Mouse (Mus musculus) kidney, adult 8-10 months (tissue): ENCODE measurements at regions not wholly inside any gene's neighbourhood (a gene's known extent, or its start where the extent isn't known, plus 50 kb on each side); places are given as distances from the start of the nearest gene placed in this dataset.

Experiments
- DNase-seq, 2 experiments: peaks; one replicate each; pipeline ENCODE4 v3.0.0; 2022

- DNase-seq: no peak
Observed at GRCm38 (mm10) chr15:25305801-25306200, 107.8 kb downstream of the Basp1 start.

- no peak for DNase-seq
Observed at GRCm38 (mm10) chr15:25303379-25303778, 110.2 kb downstream of the Basp1 start.

GRCm38 (mm10) chr15:25302671-25303294 is 110.8 kb downstream of the Basp1 start:
- DNase-seq: no peak

DNA sequence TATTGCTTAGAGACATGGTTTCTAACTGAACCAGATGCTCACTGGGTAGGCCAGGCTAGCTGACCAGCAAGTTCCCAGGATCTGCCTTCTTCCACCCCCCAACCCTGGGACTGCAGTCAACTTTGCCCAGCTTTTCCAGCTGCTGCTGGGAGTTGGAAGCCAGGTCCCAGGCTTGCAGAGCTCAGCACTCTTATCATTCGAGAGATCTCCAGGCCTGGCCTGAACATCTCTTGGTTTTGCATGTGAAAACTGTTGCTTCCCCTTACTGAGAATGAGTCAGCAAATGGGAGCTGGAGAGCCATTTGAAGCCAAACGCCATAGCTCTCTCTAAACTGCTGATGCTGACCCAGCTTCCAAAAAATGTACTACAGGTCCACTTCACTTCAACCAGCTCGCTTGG is 111.8 kb downstream of the Basp1 start:
- DNase-seq: no peak

- no peak for DNase-seq
Observed at GRCm38 (mm10) chr15:25297278-25297677, 116.3 kb downstream of the Basp1 start.

GRCm38 (mm10) chr15:25296714-25297113 is 116.8 kb downstream of the Basp1 start:
- DNase-seq: no peak

DNA sequence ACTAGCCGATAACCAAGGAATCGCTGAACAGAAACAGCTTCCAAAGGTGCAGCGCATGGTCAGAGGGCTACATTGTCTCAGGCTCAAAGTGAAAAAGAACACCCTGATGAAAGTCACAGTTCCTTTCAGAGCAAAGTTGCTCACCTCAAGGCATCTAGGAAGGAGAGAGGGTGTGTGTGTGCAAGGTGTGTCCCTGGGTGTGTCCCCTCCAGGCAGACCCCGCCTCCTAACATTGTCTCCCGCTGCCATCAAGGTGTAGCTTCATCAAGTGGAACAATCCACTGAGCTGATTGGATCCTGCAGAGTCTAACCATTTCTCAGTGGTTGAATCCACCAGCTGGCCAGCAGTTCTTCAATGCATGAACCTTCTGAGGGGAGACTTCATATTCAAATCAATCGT is 117.8 kb downstream of the Basp1 start:
- no peak for DNase-seq

GRCm38 (mm10) chr15:25291231-25291691 is 122.3 kb downstream of the Basp1 start:
- no peak for DNase-seq

DNA sequence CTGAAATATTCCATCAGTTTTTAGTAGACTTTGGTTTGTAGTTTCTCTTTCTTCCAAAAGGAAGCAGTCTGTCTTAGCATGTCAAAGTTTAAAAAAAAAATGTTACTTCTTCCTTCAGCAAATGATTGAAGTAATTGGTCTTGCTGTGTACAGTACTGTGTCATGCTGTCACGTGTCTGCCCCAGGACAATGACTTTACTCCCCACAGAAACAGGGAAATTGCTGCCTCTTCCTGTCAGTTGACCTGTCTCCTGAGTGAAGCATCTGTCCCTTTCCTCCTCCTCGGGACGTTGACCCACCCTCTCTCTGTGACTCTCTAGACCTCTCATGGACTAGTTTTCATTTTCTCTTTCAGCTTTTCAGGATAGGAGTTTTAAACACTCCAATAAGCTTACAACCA is 125.7 kb downstream of the Basp1 start:
- no peak for DNase-seq

DNA sequence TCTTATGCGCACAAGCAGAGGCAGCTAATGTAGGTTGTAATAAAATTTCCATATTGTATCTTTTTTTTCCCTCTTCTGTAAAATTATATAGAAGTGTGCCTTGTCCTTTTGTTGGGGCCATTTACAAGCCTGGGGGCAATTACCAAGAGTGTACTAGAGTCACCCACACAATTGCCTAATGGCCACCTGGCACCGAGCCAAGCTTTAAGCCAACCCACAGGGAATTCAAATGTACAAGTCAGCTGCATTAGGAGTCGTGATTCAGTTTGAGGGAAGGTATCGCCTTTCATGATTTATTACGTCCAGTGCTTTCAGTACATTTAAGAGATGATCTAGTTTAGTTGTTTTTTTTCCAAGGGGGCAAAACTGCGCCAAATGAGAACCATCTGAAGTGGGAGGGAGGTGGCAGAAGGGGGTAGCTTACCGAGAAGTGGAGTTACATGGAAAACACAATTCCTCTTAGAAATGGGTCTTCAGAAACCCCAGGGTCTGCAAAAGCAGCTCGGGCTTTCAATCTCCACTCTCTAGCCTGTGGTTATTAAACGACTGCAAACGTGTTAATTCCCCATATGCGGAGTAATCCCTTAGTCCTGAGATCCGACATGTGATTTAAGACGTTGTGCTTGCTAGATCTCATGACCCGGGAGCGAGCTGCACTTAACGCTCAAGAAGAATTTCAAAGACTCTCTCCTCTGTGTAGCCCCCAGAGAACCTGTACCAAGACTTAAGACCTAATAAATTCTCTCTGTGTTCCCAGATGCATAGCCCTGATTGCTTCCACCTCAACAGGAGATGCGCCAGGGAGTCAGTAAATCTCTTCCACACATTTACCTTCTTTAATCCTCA is 129.0 kb downstream of the Basp1 start:
- DNase-seq: no peak

DNA sequence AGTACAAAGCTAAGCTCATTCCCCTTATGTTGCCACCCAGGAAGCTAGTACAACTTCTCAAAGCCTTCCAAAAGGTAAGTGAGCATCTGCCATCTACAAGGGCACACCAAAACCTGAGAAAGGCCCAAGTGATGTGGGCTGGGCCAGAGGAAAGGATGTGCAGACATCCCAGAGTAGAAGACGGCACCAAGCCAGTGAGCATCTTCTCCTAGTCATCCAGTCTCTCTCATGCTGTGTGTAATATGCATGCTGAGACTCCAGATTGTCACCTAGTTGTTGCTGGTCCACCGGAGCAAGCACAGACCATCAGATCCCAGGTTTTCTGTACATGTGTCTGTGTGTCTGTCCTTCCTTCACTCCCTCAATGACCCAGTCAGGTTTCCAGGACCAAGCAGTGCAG is 129.9 kb downstream of the Basp1 start:
- no peak for DNase-seq

DNA sequence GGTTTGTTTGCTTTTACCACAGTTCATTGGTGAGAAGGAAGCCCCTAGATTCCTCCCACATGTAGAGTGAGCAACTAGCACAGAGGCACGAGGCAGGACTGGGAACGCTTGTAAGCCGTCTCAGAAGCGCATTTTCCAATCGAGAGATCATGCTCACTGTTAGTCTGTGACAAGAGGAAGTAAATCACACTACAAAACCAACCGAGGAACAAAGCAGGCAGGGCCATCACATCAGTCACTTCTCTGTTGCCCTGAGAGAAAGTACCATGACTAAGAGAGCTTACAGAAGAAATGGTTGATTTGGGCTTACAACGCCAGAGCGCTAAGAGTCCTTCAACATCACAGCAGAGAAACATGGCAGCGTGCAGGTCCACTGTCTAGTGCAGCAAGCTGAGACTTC is 131.2 kb downstream of the Basp1 start:
- no peak for DNase-seq

- DNase-seq: no peak
Observed at GRCm38 (mm10) chr15:25281942-25282341, 131.6 kb downstream of the Basp1 start.

DNA sequence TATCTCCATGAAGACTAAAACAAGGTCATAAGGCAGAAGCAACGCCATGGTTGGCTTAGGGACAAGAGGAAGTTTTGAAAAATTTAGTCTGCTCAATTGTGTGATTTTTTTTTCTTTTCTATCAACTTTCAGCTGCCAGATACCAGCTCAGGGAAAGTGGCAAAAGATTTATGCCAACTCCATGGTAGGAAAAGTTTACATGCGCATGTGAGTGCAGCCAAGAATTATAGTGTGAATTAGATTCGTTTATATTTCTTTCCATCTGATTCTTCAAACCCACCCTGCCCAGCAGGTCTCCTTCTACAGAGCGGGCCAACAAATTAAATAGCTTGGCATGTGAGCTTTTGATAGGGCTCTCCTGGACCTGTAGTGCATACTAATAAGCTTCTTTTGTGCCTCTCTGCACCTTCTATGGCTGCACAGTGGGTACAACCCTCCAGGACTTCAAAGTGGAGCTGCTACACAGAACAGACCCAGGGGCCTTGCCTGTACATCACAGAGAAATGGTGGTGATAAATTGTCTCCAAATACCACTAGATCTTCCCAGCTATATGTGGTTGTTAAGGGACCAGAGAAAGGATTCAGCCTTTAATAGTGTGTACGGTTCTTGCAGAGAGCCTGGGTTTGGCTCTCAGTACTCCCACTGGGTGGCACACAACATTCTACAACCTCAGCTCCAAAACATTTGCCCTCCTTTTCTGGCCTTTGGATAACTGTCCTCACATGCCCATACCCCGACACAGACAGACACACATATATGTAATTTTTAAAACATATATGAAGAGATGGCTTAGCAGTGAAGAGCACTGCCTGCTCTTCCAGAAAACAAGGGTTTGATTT is 135.0 kb downstream of the Basp1 start:
- no peak for DNase-seq

- peak; percentile 7 to 18 for DNase-seq
Observed at GRCm38 (mm10) chr15:25276227-25276626, 137.3 kb downstream of the Basp1 start.

DNA sequence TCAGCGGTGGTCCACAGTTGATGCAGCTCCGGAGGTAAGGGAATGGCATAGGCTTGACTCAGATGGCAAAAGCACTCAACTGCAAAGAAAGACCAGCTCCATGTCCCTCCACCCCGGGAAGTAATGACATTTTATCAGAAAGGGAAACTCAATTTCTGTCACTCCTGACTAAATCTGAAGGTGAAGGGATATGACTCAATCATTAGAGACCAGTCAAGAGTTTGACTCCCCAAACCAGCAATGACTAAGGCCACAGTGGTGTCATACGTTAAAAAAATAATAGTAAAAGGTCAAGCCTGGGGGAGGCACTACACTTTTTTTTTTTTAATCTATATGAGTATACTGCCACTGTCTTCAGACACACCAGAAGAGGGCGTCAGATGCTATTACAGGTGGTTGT is 141.7 kb downstream of the Basp1 start:
- no peak for DNase-seq

DNA sequence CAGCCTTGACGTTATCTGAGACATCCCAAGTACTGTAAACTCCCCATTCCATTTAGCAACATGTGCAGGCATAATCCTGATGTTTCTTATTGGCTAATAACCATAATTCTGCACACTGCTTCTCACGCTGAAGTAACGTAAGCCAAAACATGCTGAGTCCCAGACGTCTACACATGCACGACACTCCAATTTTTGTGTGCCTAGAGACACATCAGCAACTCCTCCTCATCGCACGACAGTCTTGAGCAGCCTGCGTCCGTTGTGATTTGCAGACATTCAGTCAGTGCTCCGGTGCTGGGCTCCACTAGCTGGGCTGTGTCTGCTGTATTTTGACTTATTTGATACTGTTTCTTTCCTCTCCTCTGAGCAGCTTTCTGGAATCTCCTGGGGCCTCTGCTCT is 143.2 kb downstream of the Basp1 start:
- DNase-seq: no peak

GRCm38 (mm10) chr15:25269345-25269996 is 144.1 kb downstream of the Basp1 start:
- DNase-seq: peak in 1 of 2 experiments; percentile 9

DNA sequence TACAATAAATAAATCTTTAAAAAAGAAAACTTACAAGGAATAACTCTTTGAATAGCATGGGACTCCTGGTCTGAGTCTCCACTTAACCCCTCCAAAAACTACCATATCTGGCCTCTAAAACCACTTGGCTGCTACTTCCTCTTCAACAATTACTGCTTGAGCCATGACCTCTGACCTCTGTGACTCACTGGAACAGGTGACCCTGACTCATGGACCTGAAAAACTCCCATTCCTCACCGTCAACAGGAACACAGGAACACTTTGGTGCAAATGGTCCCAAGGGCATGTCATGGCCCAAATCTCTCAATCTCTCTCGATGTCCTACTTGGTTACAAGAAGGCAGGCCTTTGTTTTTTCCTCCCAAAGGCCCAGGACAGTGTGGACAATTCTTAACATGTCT is 145.1 kb downstream of the Basp1 start:
- DNase-seq: no peak

- no peak for DNase-seq
Observed at GRCm38 (mm10) chr15:25267509-25267908, 146.1 kb downstream of the Basp1 start.

DNA sequence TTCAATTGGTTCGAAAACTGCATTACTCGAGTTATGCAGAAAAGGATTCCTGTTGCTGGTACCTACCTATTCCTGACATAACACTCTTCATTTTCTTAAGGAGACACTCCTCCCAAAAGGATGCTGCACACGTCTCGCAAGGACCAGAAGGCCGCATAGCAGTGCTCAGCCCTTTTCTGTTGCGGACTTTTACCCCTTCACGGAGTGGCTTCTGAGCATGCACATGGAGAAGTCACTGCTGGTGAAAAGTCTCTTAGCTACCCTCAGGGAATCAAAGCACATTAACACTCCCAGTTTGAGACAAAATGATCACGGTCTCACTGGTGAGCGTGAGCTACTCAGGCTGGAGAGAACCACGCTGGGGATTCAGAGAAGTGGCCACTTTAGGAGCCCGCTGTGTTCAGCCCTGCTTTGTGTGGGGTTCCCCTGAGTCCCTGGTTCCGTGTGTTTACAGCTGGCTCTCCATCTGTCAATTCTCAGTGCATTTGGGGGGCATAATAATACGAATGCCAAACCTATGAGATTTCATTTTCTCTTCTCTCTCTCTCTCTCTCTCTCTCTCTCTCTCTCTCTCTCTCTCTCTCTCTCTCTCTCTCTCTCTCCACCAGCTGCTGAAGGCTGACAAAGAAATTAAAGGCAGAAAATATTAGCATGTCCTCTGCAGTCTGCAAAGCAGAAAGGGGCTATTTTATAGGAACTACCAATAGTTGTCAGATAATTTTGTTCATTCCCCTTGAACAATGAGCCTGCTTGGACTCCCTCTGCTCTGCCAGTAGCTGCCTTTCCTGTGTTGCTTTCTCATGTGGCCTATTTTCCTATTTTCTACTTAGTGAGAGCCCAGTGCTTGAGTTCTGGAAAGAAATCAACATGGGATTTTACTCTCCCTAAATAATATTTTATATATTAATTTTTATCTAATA is 160.7 kb downstream of the Basp1 start:
- no peak for DNase-seq

DNA sequence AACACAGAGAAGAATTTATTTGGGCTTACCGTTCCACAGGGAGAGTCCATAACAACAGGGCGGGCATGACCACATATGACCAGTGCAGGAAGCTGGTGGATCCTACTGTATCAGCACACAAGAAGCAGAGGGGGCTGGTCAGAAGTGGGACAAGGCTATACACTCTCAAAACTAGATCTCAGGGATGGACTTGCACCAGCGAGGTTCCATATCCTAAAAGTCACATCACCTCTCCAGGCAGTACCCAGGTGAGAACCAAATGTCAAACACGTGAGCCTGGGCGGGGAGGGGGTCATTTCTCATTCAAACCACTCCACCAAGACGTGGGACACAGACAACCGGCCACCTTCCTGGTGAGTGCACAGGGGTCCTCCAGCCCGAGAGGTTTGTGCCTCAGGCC is 167.9 kb downstream of the Basp1 start:
- no peak for DNase-seq
